ENCODE assay signal across 17 mouse cellular contexts in the genomic region with DNA sequence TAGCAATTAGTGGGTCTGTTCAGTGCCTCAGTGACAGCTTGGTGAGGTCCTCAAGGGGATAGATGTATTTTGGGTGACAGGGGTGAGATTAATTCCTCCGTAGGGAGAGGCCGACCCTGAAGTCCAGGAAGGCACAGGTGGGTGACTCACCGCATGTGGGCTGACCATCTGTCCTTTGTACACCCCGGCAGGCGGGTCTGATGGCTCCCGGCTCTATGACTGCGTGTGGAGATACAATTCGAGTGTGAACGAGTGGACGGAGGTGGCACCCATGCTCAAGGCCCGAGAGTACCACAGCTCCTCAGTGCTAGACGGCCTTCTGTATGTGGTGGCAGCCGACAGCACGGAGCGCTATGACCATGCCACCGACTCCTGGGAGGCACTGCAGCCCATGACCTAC. TPM values are rescaled to one million over a fixed set of nuclear protein-coding genes. Genes with fewer than 3 reads are reported as not detected.
DNase-seq lines count a peak whose midpoint lies in the region; ATAC-seq and TF ChIP-seq lines count a peak whose summit lies in the region.
"Had no signal": no experiment of that assay in that cellular context is flagged by ENCODE, and none has a peak within 500 bp of the region (broad histone marks: within the 10 kb centered on the region; RNA-seq: fewer than 3 reads in every experiment).

No protein-coding gene starts in this region.

- TF ChIP-seq POLR2A in liver, adult 2 months (IDR thresholded peaks at IDR 0.05; ENCODE audit: extremely low read depth, insufficient read depth, low read length) = no peak

- no peak for ATAC-seq in liver, embryonic 11.5 days (replicated peaks; ENCODE audit: low FRiP score)
- ATAC-seq in embryonic facial prominence, embryonic 15.5 days (ENCODE audit: insufficient number of reproducible peaks, low FRiP score, low TSS enrichment, low read depth) = no peak
- ATAC-seq in stomach, embryonic 14.5 days (ENCODE audit: insufficient number of reproducible peaks, insufficient read depth, low FRiP score, low read depth) = no peak
- ATAC-seq: forebrain, embryonic 13.5 days; intestine, postnatal 0 days; Patski had no signal

- WGBS in heart, embryonic 10.5 days = 80% methylated on average over 16 of the region's 16 CpGs
- WGBS in liver, adult 2 months = 91% methylated on average over 16 of the region's 16 CpGs
- 93% methylated on average over 16 of the region's 16 CpGs for WGBS in liver, embryonic 11.5 days
- WGBS in embryonic facial prominence, embryonic 15.5 days = 88% methylated on average over 16 of the region's 16 CpGs
- 89% methylated on average over 16 of the region's 16 CpGs for WGBS in stomach, embryonic 14.5 days

- H3K4me1 ChIP-seq in heart, embryonic 10.5 days = peaks cover 68% of the 10 kb centered on the region
- H3K4me1 ChIP-seq in liver, adult 2 months (ENCODE audit: control insufficient read depth, insufficient read depth, low read length) = peaks cover 24% of the 10 kb centered on the region
- H3K4me1 ChIP-seq in liver, embryonic 11.5 days (replicated peaks; ENCODE audit: control insufficient read depth, insufficient read depth, low read length) = peaks cover 28% of the 10 kb centered on the region
- H3K4me1 ChIP-seq in embryonic facial prominence, embryonic 15.5 days = peaks cover 39% of the 10 kb centered on the region
- peaks cover 27% of the 10 kb centered on the region for H3K4me1 ChIP-seq in stomach, embryonic 14.5 days (ENCODE audit: control insufficient read depth, insufficient read depth, low read length)

- H3K4me3 ChIP-seq in heart, embryonic 10.5 days = peak overlapping the region; percentile 96
- H3K4me3 ChIP-seq in liver, adult 2 months (ENCODE audit: insufficient read depth, low read depth, low read length) = no peak overlapping the region
- H3K4me3 ChIP-seq in liver, embryonic 11.5 days (ENCODE audit: low read depth, low read length) = no peak overlapping the region
- H3K4me3 ChIP-seq in embryonic facial prominence, embryonic 15.5 days (replicated peaks) = peak overlapping the region; percentile 77; the same call in 1 of the 2 replicates
- no peak overlapping the region for H3K4me3 ChIP-seq in stomach, embryonic 14.5 days (ENCODE audit: low read depth, low read length)
- H3K4me3 ChIP-seq: forebrain, embryonic 13.5 days had no signal

- TF ChIP-seq CTCF in liver, adult 2 months (IDR thresholded peaks at IDR 0.05; ENCODE audit: low read depth, low read length) = no peak

- H3K4me2 ChIP-seq in liver, embryonic 11.5 days = no peak overlapping the region; the same call in 1 of the 2 replicates
- H3K4me2 ChIP-seq in embryonic facial prominence, embryonic 15.5 days (replicated peaks) = peak overlapping the region; percentile 95; the same call in 1 of the 2 replicates
- peak overlapping the region; percentile 100 for H3K4me2 ChIP-seq in stomach, embryonic 14.5 days (replicated peaks; ENCODE audit: low read depth, low read length)

- H3K79me2 ChIP-seq in liver, adult 2 months (ENCODE audit: control insufficient read depth, insufficient read depth, low read length) = peaks cover 16% of the 10 kb centered on the region

- no peaks in the 10 kb centered on the region for H3K9me3 ChIP-seq in heart, embryonic 10.5 days
- H3K9me3 ChIP-seq in liver, embryonic 11.5 days (ENCODE audit: control insufficient read depth, low read length) = no peaks in the 10 kb centered on the region
- H3K9me3 ChIP-seq in embryonic facial prominence, embryonic 15.5 days (replicated peaks) = no peaks in the 10 kb centered on the region
- H3K9me3 ChIP-seq in stomach, embryonic 14.5 days (ENCODE audit: control insufficient read depth, low read depth, low read length) = no peaks in the 10 kb centered on the region
- H3K9me3 ChIP-seq: embryonic facial prominence, embryonic 12.5 days; forebrain, embryonic 13.5 days; hindbrain, embryonic 12.5 days had no signal

- no peak for DNase-seq in heart, embryonic 10.5 days (ENCODE audit: low spot score)
- DNase-seq in heart, postnatal 10 days = no peak
- DNase-seq in liver, adult 2 months (ENCODE audit: extremely low read depth, low read depth, low spot score) = no peak
- no peak for DNase-seq in liver, embryonic 11.5 days (ENCODE audit: low spot score)
- no peak for DNase-seq in layer of hippocampus, adult 9-10 months (ENCODE audit: low spot score)
- DNase-seq: cerebellum, adult 9-11 months; kidney, postnatal 14 days; midbrain, embryonic 14.5 days; thymus, postnatal 36 days had no signal

- H3K27ac ChIP-seq in heart, embryonic 10.5 days = peak overlapping the region; percentile 10
- peak overlapping the region; percentile 92 for H3K27ac ChIP-seq in liver, adult 2 months (replicated peaks; ENCODE audit: insufficient read depth, low read depth, low read length)
- no peak overlapping the region for H3K27ac ChIP-seq in liver, embryonic 11.5 days (ENCODE audit: low read depth, low read length)
- H3K27ac ChIP-seq in embryonic facial prominence, embryonic 15.5 days (replicated peaks) = no peak overlapping the region
- H3K27ac ChIP-seq in stomach, embryonic 14.5 days (ENCODE audit: low read length) = no peak overlapping the region
- H3K27ac ChIP-seq: embryonic facial prominence, embryonic 12.5 days; forebrain, embryonic 13.5 days; hindbrain, embryonic 12.5 days had no signal

- no peaks in the 10 kb centered on the region for H3K27me3 ChIP-seq in heart, embryonic 10.5 days (ENCODE audit: insufficient read depth, poor library complexity, severe bottlenecking)
- no peaks in the 10 kb centered on the region for H3K27me3 ChIP-seq in liver, adult 2 months (ENCODE audit: control insufficient read depth, insufficient read depth, low read length)
- peaks cover 4% of the 10 kb centered on the region for H3K27me3 ChIP-seq in liver, embryonic 11.5 days (replicated peaks; ENCODE audit: control insufficient read depth, insufficient read depth, low read length)
- no peaks in the 10 kb centered on the region for H3K27me3 ChIP-seq in embryonic facial prominence, embryonic 15.5 days
- H3K27me3 ChIP-seq in stomach, embryonic 14.5 days (ENCODE audit: control insufficient read depth, insufficient read depth, low read length) = no peaks in the 10 kb centered on the region
- H3K27me3 ChIP-seq: Patski had no signal

- peaks cover 56% of the 10 kb centered on the region for H3K36me3 ChIP-seq in heart, embryonic 10.5 days
- peaks cover 8% of the 10 kb centered on the region; the same call in 1 of the 2 replicates for H3K36me3 ChIP-seq in liver, adult 2 months (ENCODE audit: control insufficient read depth, insufficient read depth, low read length)
- H3K36me3 ChIP-seq in liver, embryonic 11.5 days (ENCODE audit: control insufficient read depth, insufficient read depth, low read length) = peaks cover 31% of the 10 kb centered on the region
- peaks cover 48% of the 10 kb centered on the region for H3K36me3 ChIP-seq in embryonic facial prominence, embryonic 15.5 days
- H3K36me3 ChIP-seq in stomach, embryonic 14.5 days (ENCODE audit: control insufficient read depth, insufficient read depth, low read length) = peaks cover 24% of the 10 kb centered on the region; the same call in 1 of the 2 replicates

- peak overlapping the region; percentile 12 for H3K9ac ChIP-seq in liver, adult 2 months (ENCODE audit: low read depth, low read length)
- H3K9ac ChIP-seq in liver, embryonic 11.5 days (ENCODE audit: low read depth, low read length) = no peak overlapping the region
- no peak overlapping the region for H3K9ac ChIP-seq in embryonic facial prominence, embryonic 15.5 days
- H3K9ac ChIP-seq in stomach, embryonic 14.5 days (replicated peaks; ENCODE audit: low read depth, low read length) = no peak overlapping the region
- H3K9ac ChIP-seq: embryonic facial prominence, embryonic 12.5 days; forebrain, embryonic 13.5 days; hindbrain, embryonic 12.5 days had no signal

- intact Hi-C loops in heart, postnatal 10 days (cut with DNase I) = no loop called here

RNA-seq across cellular contexts. Expression of gene Klhl21, which starts 3.5 kb away (rescaled TPM):
- 28.4 and 42.2 TPM in 2 replicates for polyA plus RNA-seq in heart, embryonic 10.5 days (2016; fragmentation: Nextera tagmentation; extraction: Ambion mirVana)
- 10 to 100 TPM; 43.5 to 49.4 TPM for total RNA-seq in heart, postnatal 10 days (2021)
- total RNA-seq in liver, adult 2 months (2014; rRNA removed) = 25.8 and 30.8 TPM in 2 replicates
- 21.8 and 23.9 TPM in 2 replicates for polyA plus RNA-seq in liver, adult 2 months (2012; rRNA removed)
- 9.1 and 9.4 TPM in 2 replicates for polyA plus RNA-seq in liver, embryonic 11.5 days (2014; fragmentation: Nextera tagmentation; extraction: Ambion mirVana)
- polyA plus RNA-seq in embryonic facial prominence, embryonic 15.5 days (2015; fragmentation: Nextera tagmentation; extraction: Ambion mirVana) = 18.8 TPM in 2 replicates
- 5.8 and 7.3 TPM in 2 replicates for polyA plus RNA-seq in stomach, embryonic 14.5 days (2014; fragmentation: Nextera tagmentation; extraction: Ambion mirVana)

RNA-seq across cellular contexts. Expression of gene Zbtb48, which starts 15.4 kb away (rescaled TPM):
- polyA plus RNA-seq in heart, embryonic 10.5 days (2016; fragmentation: Nextera tagmentation; extraction: Ambion mirVana) = 16.6 and 21.0 TPM in 2 replicates
- total RNA-seq in heart, postnatal 10 days (2021) = 1 to 10 TPM; 4.9 to 5.2 TPM
- total RNA-seq in liver, adult 2 months (2014; rRNA removed) = 12.0 and 16.0 TPM in 2 replicates
- polyA plus RNA-seq in liver, adult 2 months (2012; rRNA removed) = 11.8 and 16.6 TPM in 2 replicates
- 17.0 and 17.8 TPM in 2 replicates for polyA plus RNA-seq in liver, embryonic 11.5 days (2014; fragmentation: Nextera tagmentation; extraction: Ambion mirVana)
- 20.6 TPM in 2 replicates for polyA plus RNA-seq in embryonic facial prominence, embryonic 15.5 days (2015; fragmentation: Nextera tagmentation; extraction: Ambion mirVana)
- polyA plus RNA-seq in stomach, embryonic 14.5 days (2014; fragmentation: Nextera tagmentation; extraction: Ambion mirVana) = 18.0 and 21.8 TPM in 2 replicates

RNA-seq across cellular contexts. Expression of gene Phf13, which starts 16.1 kb away (rescaled TPM):
- polyA plus RNA-seq in heart, embryonic 10.5 days (2016; fragmentation: Nextera tagmentation; extraction: Ambion mirVana) = 22.9 and 26.2 TPM in 2 replicates
- total RNA-seq in heart, postnatal 10 days (2021) = 10 to 100 TPM in 1 of 2 experiments, 1 to 10 TPM in 1; 8.5 to 11.3 TPM
- total RNA-seq in liver, adult 2 months (2014; rRNA removed) = 1.3 and 1.4 TPM in 2 replicates
- 1.9 and 2.7 TPM in 2 replicates for polyA plus RNA-seq in liver, adult 2 months (2012; rRNA removed)
- polyA plus RNA-seq in liver, embryonic 11.5 days (2014; fragmentation: Nextera tagmentation; extraction: Ambion mirVana) = 15.5 and 16.5 TPM in 2 replicates
- polyA plus RNA-seq in embryonic facial prominence, embryonic 15.5 days (2015; fragmentation: Nextera tagmentation; extraction: Ambion mirVana) = 34.6 and 35.1 TPM in 2 replicates
- polyA plus RNA-seq in stomach, embryonic 14.5 days (2014; fragmentation: Nextera tagmentation; extraction: Ambion mirVana) = 22.7 and 22.8 TPM in 2 replicates

RNA-seq across cellular contexts. Expression of gene Thap3, which starts 23.3 kb away (rescaled TPM):
- polyA plus RNA-seq in heart, embryonic 10.5 days (2016; fragmentation: Nextera tagmentation; extraction: Ambion mirVana) = 29.3 and 30.1 TPM in 2 replicates
- 10 to 100 TPM; 10.3 to 12.5 TPM for total RNA-seq in heart, postnatal 10 days (2021)
- 7.9 and 8.0 TPM in 2 replicates for total RNA-seq in liver, adult 2 months (2014; rRNA removed)
- polyA plus RNA-seq in liver, adult 2 months (2012; rRNA removed) = 20.8 and 24.1 TPM in 2 replicates
- 14.3 and 14.5 TPM in 2 replicates for polyA plus RNA-seq in liver, embryonic 11.5 days (2014; fragmentation: Nextera tagmentation; extraction: Ambion mirVana)
- 53.8 and 60.4 TPM in 2 replicates for polyA plus RNA-seq in embryonic facial prominence, embryonic 15.5 days (2015; fragmentation: Nextera tagmentation; extraction: Ambion mirVana)
- 35.6 and 38.2 TPM in 2 replicates for polyA plus RNA-seq in stomach, embryonic 14.5 days (2014; fragmentation: Nextera tagmentation; extraction: Ambion mirVana)

RNA-seq across cellular contexts. Expression of gene Tas1r1, which starts 26.3 kb away (rescaled TPM):
- 0.11 and 0.19 TPM in 2 replicates for polyA plus RNA-seq in heart, embryonic 10.5 days (2016; fragmentation: Nextera tagmentation; extraction: Ambion mirVana)
- total RNA-seq in heart, postnatal 10 days (2021) = under 1 TPM; 0.10 to 0.17 TPM
- not detected in 2 replicates for total RNA-seq in liver, adult 2 months (2014; rRNA removed)
- not detected in 2 replicates for polyA plus RNA-seq in liver, adult 2 months (2012; rRNA removed)
- polyA plus RNA-seq in liver, embryonic 11.5 days (2014; fragmentation: Nextera tagmentation; extraction: Ambion mirVana) = 0.18 and 0.21 TPM in 2 replicates
- polyA plus RNA-seq in embryonic facial prominence, embryonic 15.5 days (2015; fragmentation: Nextera tagmentation; extraction: Ambion mirVana) = 1.2 TPM in 2 replicates
- 0.30 and 0.34 TPM in 2 replicates for polyA plus RNA-seq in stomach, embryonic 14.5 days (2014; fragmentation: Nextera tagmentation; extraction: Ambion mirVana)
- total RNA-seq: adrenal gland, adult 18-20 months had no signal

Comparison
In these comparisons a context has a peak if more than half of its experiments do, and no peak if none do; other contexts are left out.
1. H3K27ac ChIP-seq: peak in heart, embryonic 10.5 days (single experiment) and liver, adult 2 months (single experiment); none in liver, embryonic 11.5 days (single experiment), embryonic facial prominence, embryonic 15.5 days (single experiment) and stomach, embryonic 14.5 days (single experiment).
2. H3K4me3 ChIP-seq: peak in heart, embryonic 10.5 days (single experiment) and embryonic facial prominence, embryonic 15.5 days (single experiment); none in liver, adult 2 months (single experiment), liver, embryonic 11.5 days (single experiment) and stomach, embryonic 14.5 days (single experiment).